Mouse (Mus musculus): ENCODE results near the gene Cbr4.
A peak's percentile ranks its signal among the peaks of the same experiment; 100 is the strongest.

The Cbr4 gene

GRCm38 (mm10) chr8:61487597-61488156 is at the start of gene Cbr4:
Gene Cbr4, plus strand, starts transcription at chr8:61487734.
- peak; percentile 92 for DNase-seq

- DNase-seq, result no peak
These were observed 44.5 kb upstream of the Cbr4 start for GRCm38 (mm10) chr8:61442988-61443387.

DNA sequence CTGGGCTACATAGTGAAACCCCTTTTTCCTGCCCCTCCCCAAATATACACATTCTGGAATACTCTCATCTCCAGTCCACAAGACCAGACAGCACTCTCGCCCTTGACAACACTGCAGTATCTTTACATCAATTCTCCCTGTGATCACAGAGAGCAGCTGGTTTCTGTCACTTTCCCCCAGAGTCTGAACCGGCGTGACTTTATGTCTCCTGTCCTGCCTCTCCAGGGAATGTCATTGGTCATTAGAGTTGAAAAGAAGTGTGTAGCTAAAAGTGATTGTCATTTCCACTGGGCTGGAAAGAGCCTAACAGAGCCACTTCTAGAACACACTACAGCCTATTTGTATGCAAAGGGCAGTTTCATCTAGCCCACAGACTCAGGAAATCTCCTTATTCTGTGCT is 43.2 kb upstream of the Cbr4 start:
- peak; percentile 30 for DNase-seq

DNA sequence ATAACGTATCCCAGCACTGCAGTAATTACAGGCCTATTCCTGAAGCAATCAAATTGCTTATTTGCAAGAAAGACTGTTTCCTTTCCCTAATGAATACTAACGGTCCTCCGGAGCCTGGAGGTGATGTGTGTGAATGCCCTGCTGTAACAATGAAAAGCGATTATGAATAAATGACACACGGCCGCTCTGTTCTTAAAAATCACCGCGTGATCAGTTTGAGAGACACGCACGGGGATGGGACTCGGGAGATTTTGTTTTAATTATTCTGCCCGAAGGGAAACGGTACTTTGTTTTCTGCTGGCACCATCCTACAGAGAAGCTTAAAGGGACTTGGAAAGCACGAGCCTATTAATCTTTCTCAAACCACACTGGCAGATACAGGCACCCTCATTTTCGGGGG is 41.2 kb upstream of the Cbr4 start:
- no peak for DNase-seq

DNA sequence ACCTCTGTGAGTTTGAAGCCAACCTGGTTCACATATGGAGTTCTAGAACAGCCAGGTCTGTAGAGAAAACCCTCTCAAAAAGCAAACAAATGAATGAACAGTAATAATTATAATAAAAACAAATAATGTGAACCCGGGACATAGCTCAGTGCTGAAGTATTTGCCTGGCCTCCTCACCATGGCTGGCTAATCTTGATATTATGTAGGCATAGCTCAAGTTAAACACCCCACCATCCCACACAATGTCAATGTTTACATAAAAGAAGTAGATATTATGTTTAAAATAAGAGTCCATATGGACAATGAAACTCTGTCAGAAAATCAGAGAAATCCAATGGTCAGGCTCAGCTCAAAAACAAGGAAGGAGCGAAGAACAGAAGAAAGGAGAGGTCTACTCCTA is 39.4 kb upstream of the Cbr4 start:
- DNase-seq, result no peak

DNA sequence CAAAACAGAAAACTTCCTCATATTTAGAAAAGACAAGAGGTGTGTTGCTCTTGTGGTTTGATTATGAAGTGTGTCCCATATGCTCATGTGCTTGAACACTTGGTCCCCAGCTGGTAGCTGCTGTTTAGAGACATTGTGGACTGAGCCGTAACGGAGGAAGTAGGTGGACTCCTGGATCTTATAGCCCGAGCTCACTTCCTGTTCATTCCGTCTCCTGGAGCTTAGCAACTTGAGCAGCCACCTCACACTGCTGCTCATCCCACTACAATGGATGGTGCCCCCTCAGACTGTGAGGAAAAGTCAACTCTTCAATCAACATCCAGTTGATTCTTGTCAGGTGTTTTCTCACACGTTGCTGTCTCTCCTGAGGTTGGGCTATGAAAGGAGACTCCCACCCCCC is 38.7 kb upstream of the Cbr4 start:
- no peak for DNase-seq

DNA sequence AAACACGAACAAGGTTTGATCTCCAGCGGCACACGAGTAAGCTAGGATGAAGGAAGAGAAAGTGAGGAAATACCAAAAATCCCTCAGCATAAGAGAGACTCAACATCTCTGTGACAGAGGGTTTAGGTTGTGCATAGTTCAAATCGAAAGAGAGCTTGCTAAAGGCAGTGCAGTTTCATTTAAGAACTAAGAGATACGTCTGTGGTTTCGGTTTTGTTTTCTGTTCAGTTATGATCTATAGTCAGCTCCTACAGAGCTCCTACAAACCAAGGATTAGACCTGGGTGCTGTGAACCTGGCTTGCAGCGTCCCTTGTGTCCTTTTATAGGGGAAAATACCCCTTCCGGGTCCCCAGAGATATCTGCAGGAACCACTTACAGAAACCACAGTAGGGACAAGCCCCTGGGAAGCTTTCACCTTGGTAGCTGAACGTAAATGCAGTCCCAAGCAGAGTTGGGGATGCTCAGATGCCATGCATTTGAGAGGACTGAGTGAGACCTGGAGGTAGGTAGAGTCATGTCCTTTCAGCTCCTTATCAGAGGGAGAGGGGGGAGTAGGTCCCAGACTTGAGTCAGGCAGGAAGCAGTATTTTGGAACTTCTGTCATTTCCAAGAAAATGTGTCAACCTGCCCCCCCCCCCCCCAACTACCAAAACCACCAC is 36.5 kb upstream of the Cbr4 start:
- DNase-seq, result no peak

- no peak for DNase-seq
These were observed 35.7 kb upstream of the Cbr4 start for GRCm38 (mm10) chr8:61451721-61452337.

- no peak for DNase-seq
These were observed 27.8 kb upstream of the Cbr4 start for GRCm38 (mm10) chr8:61459763-61460162.

- no peak for DNase-seq
These were observed 25.3 kb upstream of the Cbr4 start for GRCm38 (mm10) chr8:61462221-61462620.

DNA sequence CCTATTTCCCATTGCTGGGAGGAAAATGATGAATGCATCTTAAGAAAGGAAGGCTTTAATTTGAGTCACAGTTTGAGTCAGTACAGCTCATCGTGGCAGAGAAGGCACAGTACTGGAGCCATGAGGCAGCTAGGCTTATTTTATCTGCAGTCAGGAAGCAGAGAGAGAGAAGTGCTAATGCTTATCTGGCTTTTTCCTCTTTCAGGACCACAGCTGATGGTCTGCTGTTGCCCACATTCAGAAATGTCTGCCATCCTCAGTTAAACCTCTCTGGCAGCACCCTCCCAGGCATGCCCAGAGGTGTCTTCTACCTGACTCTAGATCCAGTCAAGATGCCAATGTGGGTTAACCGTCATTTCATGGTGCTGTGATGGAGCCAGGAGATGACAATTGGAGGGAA is 23.1 kb upstream of the Cbr4 start:
- DNase-seq, result no peak

- DNase-seq, result no peak
These were observed 20.6 kb upstream of the Cbr4 start for GRCm38 (mm10) chr8:61466696-61467552.

DNA sequence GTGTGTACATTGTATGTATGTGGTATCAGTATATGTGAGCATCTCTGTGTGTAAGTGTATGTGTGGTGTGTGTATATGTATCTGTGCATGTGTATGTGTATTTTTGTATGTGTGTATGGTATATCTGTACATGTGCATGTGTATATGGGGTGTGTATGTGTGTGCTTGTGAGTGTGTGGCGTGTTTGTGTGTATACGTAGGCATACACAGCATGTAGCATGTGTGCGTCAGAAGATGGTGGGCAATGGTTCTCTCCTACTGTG is 20.1 kb upstream of the Cbr4 start:
- DNase-seq, result no peak

DNA sequence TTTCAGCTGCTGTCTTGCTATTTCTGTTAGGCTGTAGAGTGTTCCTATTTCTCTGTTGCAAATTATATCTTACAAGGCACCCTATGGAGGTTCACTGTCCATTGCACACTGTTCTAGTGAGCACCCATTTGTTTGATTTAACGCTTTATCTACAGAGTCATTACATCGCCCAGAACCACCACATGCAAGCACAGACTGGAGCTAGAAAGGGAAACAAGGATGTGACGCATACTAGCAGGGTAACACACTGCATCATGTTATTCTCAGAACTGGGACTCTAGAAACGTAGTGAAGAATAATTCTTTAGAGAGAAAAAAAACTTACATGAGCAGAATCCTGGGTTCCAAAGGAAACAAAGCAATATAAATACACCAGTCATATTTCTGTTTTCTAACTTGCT is 17.3 kb upstream of the Cbr4 start:
- no peak for DNase-seq

- peak; percentile 42 for DNase-seq
These were observed 12.3 kb upstream of the Cbr4 start for GRCm38 (mm10) chr8:61475251-61475673.

GRCm38 (mm10) chr8:61476160-61476559 is 11.4 kb upstream of the Cbr4 start:
- no peak for DNase-seq

DNA sequence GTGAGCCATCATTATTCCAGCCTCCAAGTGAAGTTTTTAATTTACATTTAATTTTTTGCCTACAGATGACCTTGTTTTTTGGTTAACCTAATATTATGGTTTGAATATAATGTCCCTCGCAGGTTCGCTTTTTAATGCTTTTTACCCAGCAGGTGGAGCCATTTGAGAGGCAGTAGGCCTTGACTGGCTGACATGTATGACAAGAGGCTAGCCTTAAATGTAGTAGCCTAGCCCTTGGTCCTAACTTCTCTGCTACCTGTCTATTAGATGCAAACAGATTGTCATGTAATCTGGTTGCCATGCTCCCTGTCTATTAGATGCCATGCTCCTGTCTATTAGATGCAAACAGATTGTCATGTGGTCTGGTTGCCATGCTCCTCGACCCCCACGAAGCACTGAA is 9.4 kb upstream of the Cbr4 start:
- DNase-seq, result no peak

DNA sequence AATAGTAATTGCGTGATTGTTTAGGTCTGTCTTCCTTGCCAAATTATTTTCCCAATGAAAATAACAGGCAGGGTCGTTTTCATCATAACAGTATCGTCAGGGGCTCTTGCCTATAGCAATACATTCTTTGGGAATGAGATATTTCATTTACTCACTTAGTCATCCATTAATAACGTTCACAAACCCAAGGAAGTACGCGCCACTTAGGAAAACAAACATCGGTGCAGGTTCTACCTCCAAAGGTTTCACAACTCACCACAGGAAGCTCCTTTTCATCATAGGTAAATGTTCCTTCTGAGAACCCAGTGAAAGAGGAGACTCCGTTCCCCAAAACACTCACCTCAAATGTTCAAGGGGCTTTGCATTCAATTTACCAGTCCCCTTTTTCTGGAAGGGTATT is 8.7 kb upstream of the Cbr4 start:
- no peak for DNase-seq

GRCm38 (mm10) chr8:61479506-61480214 is 7.9 kb upstream of the Cbr4 start:
- peak; percentile 73 for DNase-seq

DNA sequence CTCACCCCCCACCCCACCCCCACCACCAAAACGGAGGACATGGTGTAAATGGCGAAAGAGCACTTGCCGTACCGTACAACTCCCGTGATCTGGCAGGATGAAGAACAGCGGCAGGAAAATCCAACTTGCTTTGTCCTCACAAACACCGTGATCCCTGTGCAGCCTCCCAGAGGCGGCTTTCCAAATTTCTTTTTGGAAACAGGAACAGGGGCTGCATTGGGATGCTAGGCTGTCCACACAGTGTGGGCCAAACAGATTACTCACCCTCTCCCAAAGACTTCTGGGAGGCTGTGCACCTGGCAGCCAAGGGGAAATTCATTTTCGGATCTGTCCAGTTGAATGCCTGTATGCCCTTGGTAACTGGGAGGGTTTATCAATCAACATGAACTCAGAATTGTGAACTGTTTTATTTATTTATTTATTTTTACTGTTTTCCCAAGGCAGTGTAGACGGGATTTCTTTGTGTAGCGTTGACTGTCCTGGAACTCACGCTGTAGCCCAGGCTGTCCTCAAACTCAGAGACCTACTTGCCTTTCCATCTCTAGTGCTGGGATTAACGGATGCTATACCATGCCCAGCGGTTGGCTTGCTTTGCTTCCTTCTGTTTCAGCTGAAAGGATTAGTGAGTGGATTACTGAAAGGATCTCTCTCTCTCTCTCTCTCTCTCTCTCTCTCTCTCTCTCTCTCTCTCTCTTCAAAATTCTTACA is 7.1 kb upstream of the Cbr4 start:
- no peak for DNase-seq

DNA sequence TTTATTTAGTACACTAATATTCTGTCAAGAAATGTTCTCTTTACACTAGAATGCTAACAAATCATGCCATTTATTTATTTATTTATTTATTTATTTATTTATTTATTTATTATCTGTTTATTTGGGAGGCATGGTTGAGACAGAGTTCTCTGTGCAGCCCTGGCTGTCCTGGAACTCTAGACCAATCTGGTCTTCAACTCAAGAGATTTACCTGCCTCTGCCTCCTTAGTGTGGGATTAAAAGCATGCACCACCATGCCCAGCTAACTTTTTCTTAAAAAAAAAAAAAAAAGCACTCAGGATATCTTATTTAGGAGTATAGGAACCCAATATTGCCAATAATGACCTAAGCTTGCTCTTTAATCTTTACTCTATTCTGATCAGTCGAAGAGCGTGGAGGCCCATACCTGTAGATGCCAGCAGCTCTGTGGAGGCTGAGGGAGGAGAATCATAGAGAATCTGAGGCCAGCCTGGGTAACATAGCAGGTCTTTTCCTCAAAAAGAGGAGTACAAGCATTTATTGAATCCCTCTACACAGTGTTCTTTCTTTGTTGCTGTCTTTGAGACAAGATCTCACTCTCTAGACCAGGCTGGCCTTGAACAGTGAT is 508 bp upstream of the Cbr4 start:
- no peak for DNase-seq

DNA sequence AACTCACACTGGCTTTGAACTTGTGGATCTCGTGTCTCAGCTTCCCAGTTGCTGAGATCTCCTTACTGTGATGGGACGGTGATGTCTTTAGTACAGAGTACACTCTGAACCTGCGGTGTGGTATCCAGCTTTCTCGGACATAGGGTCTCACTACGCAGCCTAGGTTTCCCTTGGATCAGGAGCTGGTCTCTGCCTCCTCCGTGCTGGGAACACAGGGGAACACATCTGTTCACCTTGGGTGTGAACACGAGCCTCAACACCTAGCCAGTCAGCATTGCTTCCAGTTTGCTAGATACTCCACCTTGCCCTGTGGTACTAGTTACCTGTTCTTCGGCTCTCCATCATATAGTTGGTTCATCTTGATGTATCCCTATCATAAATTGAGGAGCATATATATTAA is 1.1 kb downstream of the Cbr4 start:
- no peak for DNase-seq
